Mouse (Mus musculus): ENCODE measurements at regions not wholly inside any gene's neighbourhood (a gene's known extent, or its start where the extent isn't known, plus 50 kb on each side); places are given as distances from the start of the nearest gene placed in this dataset.

- no peak for DNase-seq
Observed at GRCm38 (mm10) chr14:98505321-98505720, 335.8 kb upstream of the Dach1 start.

GRCm38 (mm10) chr14:98477416-98477815, 307.9 kb upstream of the Dach1 start:
- no peak for DNase-seq

GRCm38 (mm10) chr14:98471803-98472509, 302.4 kb upstream of the Dach1 start:
- no peak for DNase-seq

DNA sequence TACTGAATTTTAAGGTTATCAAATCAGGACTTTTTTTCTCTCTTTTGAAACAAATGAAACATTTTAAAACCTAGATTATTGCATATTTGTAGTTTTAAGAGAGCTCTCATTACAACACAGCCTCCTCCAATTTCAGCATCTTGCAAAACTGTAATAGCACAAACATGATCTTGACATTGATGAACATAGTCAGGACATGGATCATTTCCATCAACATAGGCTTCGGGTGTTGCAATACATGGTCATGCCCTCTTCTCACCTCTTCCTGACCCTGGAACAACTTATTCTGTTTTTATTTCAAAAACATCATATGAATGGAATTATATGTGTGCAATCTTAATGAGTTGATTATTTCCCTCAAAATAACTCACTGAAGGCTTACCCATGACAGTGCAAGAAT, 284.9 kb upstream of the Dach1 start:
- DNase-seq: no peak

DNA sequence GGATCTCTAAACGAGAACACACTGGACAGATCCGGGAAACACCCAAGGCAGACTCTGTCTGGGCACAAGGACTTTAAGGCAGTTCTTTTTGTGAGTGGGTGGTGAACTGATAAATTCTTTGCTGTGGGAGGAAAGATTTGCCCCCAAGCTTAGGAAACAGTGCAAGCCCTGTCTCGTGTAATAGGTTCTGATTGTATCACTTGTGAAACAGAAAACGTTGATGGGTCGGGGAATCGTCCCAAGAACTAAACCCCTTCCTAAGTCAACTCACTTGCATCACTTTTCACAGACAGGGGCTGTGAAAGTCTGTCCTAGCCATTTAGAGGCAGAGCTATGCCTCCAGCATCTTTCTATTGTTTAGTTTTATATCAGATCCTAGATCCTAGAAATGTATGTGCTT, 282.6 kb upstream of the Dach1 start:
- no peak for DNase-seq

DNA sequence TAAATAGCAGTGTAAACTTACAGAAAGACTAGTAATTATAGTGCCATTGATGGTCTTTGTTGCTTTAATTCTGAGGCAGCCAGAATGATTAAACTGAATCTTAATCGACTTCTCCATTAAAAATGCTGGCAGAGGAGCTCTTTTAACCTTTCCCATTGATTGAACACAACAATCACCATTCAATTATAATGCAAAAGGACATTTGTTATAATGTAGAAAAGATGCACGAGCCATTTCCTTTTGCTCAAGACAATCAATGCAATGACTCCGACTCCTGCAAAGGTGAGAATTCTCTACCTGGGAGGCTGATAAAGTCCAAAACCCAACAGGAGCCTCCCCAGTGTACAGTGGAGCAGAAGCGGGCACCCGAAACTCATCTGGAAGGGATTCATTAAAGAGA, 280.0 kb upstream of the Dach1 start:
- no peak for DNase-seq

GRCm38 (mm10) chr14:98442411-98442810, 272.8 kb upstream of the Dach1 start:
- no peak for DNase-seq

DNA sequence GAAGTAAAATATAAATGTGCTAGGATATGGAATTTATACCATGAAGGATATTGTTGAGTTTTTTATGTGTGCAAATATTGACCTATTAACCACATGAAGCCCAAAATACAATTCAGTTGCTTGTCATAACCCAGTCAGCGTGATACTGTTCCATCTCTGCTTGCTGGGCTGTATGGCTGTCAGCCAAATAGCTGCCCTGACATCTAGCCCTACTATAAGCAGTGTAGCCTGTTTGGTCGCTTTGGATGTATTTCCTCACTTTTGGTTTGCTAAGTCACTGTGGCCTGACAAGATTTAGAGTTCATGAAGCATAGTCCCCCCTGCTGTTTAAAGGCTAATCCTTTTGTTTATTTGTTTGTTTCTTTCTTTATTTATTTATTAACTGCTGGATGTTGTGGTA, 272.4 kb upstream of the Dach1 start:
- no peak for DNase-seq

GRCm38 (mm10) chr14:98431959-98432358, 262.4 kb upstream of the Dach1 start:
- DNase-seq: no peak

DNA sequence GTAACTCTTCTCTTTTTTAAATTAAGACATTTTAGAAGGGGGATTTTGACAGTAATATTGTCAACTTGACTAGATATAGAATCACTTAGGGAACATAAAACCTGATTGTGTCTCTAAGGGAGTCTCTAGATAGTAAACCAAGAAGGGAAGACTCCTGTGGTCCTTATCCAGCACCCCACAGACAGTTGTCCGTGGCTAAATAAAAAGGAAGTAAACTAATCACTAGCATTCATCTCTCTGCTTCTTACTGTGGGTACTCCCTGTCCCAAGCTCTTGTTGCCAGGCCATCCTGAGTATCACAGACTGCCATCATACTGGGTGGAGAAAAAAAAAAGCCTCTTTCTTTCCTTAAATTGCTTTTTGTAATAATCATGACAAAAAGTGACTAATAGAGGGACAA, 248.2 kb upstream of the Dach1 start:
- DNase-seq: no peak

GRCm38 (mm10) chr14:98414201-98414600, 244.6 kb upstream of the Dach1 start:
- DNase-seq: no peak

DNA sequence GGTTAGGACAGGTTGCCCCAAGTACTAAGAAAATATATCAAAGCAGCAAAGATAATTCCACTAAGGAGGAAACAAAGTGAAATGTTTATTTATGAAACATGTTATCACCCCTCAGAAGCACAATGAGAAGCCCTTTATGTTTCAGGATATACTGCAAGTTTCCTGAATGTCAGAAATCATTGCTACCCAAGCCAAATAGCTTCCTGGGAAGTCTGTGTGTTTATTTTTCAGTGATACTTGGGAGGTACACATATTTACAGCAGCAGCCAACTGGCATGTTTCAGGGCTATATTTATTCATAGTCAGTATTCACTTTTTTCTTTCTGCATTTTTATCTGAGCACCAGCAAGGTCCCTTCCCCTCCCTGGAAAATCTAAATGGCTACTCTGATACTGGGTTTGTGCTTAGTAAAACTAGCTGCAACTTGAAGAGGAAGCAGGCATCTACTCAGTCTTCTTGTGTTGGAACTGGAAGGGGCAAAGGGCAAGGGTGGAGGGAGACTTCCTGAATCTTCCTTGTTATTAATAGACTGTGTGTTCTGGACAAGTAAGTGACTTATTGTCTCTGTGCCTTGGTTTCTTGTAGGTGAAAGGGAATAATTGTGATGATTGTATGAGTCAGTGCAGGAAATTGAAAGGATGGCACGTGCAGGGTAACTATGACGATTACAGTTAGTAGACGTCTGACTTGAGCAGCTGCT, 236.5 kb upstream of the Dach1 start:
- DNase-seq: no peak

GRCm38 (mm10) chr14:98404026-98404425, 234.5 kb upstream of the Dach1 start:
- no peak for DNase-seq

- DNase-seq: no peak
Observed at GRCm38 (mm10) chr14:98387871-98388270, 218.3 kb upstream of the Dach1 start.
